Comparison of ENCODE assay signal across 9 mouse cellular contexts in the genomic region with DNA sequence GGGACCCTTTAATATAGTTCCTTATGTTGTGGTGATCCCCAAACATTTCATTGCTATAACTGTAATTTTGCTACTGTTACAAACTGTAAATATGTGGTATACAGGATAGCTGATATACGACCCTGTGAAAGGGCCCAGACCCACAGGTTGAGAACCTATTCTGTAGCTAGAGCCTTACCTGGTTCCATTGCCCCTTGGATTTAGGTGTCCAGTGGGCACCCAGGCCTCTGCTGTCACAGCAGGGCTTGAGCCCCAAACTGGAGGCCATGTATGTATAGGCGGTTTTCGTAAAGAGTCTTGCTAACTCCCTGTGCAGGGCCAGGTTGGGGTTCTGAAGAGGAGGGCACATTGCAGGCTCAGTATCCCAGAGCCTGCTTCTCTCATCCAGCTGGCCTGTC. TPM values are rescaled to one million over a fixed set of nuclear protein-coding genes. Genes with fewer than 3 reads are reported as not detected.
DNase-seq lines count a peak whose midpoint lies in the region; ATAC-seq and TF ChIP-seq lines count a peak whose summit lies in the region.
"Had no signal": no experiment of that assay in that cellular context is flagged by ENCODE, and none has a peak within 500 bp of the region (broad histone marks: within the 10 kb centered on the region; RNA-seq: fewer than 3 reads in every experiment).

No protein-coding gene starts in this region.

- no peaks in the 10 kb centered on the region for H3K27me3 ChIP-seq in E14TG2a.4 (ENCODE audit: insufficient read depth, low read length)
- H3K27me3 ChIP-seq in heart, embryonic 14.5 days (ENCODE audit: control insufficient read depth, insufficient read depth, low read length) = no peaks in the 10 kb centered on the region
- H3K27me3 ChIP-seq in liver, embryonic 15.5 days = no peaks in the 10 kb centered on the region

- DNase-seq in heart, adult 11 months = peak; percentile 93
- DNase-seq in heart, postnatal 25 days (ENCODE audit: low spot score) = no peak
- no peak for DNase-seq in frontal cortex, adult 2 months (ENCODE audit: extremely low spot score in 1 of 2, low spot score in 1 of 2)
- no peak for DNase-seq in kidney, postnatal 10 days
- DNase-seq in layer of hippocampus, postnatal 25 days (ENCODE audit: extremely low spot score in 1 of 2, low spot score in 1 of 2) = no peak

- H3K4me3 ChIP-seq in E14TG2a.4 (replicated peaks; ENCODE audit: low read length) = peak overlapping the region; percentile 85; the same call in 1 of the 2 replicates
- peak overlapping the region in 1 of 2 experiments; percentile 63; a peak in 2 of 4 replicates for H3K4me3 ChIP-seq in heart, embryonic 14.5 days (ENCODE audit: control insufficient read depth in 1 of 2, insufficient read depth in 1 of 2, low read depth in 1 of 2, low read length in 2 of 2)
- peak overlapping the region; percentile 90 for H3K4me3 ChIP-seq in liver, embryonic 15.5 days (replicated peaks)

- H3K27ac ChIP-seq in heart, embryonic 14.5 days (replicated peaks in 1 of 2; ENCODE audit: control insufficient read depth in 1 of 2, insufficient read depth in 1 of 2, low read depth in 2 of 2, low read length in 2 of 2) = no peak overlapping the region
- peak overlapping the region; percentile 80 for H3K27ac ChIP-seq in liver, embryonic 15.5 days (replicated peaks)

- intact Hi-C loops in heart, postnatal 25 days (cut with DNase I) = loop anchor here (10.0 kb wide), 1 partner anchor 852 kb away; a partner anchor contains a TSS

- H3K9ac ChIP-seq in heart, embryonic 14.5 days (ENCODE audit: low read length) = peak overlapping the region; percentile 88
- H3K9ac ChIP-seq in liver, embryonic 15.5 days = peak overlapping the region; percentile 81

- no peaks in the 10 kb centered on the region for H3K9me3 ChIP-seq in E14TG2a.4 (ENCODE audit: low read length)
- no peaks in the 10 kb centered on the region for H3K9me3 ChIP-seq in heart, embryonic 14.5 days (ENCODE audit: control insufficient read depth, low read length)
- no peaks in the 10 kb centered on the region for H3K9me3 ChIP-seq in liver, embryonic 15.5 days (replicated peaks)

- H3K4me2 ChIP-seq in heart, embryonic 14.5 days (ENCODE audit: low read length) = peak overlapping the region; percentile 90
- peak overlapping the region; percentile 95 for H3K4me2 ChIP-seq in liver, embryonic 15.5 days

- TF ChIP-seq CTCF in E14TG2a.4 (conservative IDR thresholded peaks at IDR 0.05; ENCODE audit: low read length) = no peak

- ATAC-seq in heart, embryonic 14.5 days (ENCODE audit: insufficient number of reproducible peaks, insufficient read depth, low FRiP score, low read depth) = no peak
- no peak for ATAC-seq in liver, embryonic 15.5 days (ENCODE audit: insufficient read depth)

- H3K36me3 ChIP-seq in E14TG2a.4 (ENCODE audit: insufficient read depth, low read length) = peaks cover 69% of the 10 kb centered on the region
- H3K36me3 ChIP-seq in heart, embryonic 14.5 days (ENCODE audit: control insufficient read depth, insufficient read depth, low read length) = peaks cover 53% of the 10 kb centered on the region
- peaks cover 49% of the 10 kb centered on the region for H3K36me3 ChIP-seq in liver, embryonic 15.5 days (replicated peaks)

- peaks cover 71% of the 10 kb centered on the region for H3K4me1 ChIP-seq in E14TG2a.4 (replicated peaks; ENCODE audit: low read depth, low read length)
- H3K4me1 ChIP-seq in heart, embryonic 14.5 days (ENCODE audit: control insufficient read depth in 2 of 2, insufficient read depth in 2 of 2, low read length in 2 of 2) = peaks cover 17 to 44% of the 10 kb centered on the region in 2 experiments
- H3K4me1 ChIP-seq in liver, embryonic 15.5 days (replicated peaks) = peaks cover 76% of the 10 kb centered on the region

- 87% methylated on average over 3 of the region's 3 CpGs for WGBS in heart, embryonic 14.5 days
- 74% methylated on average over 3 of the region's 3 CpGs for WGBS in liver, embryonic 15.5 days (ENCODE audit: insufficient replicate concordance)

RNA-seq across cellular contexts. Expression of a gene that starts 1.2 kb away (rescaled TPM):
- 100 to 1,000 TPM; 507 to 553 TPM for total RNA-seq in heart, postnatal 25 days (2021)
- polyA plus RNA-seq in heart, embryonic 14.5 days (2014; fragmentation: Nextera tagmentation; extraction: Ambion mirVana) = 666 and 743 TPM in 2 replicates
- polyA plus RNA-seq in liver, embryonic 15.5 days (2015; fragmentation: Nextera tagmentation; extraction: Ambion mirVana) = 533 and 542 TPM in 2 replicates
- 280 and 304 TPM in 2 replicates for polyA plus RNA-seq in frontal cortex, adult 2 months (2012; rRNA removed)
- 100 to 1,000 TPM; 342 to 393 TPM for total RNA-seq in layer of hippocampus, postnatal 25 days (2021)

RNA-seq across cellular contexts. Expression of a gene that starts 1.3 kb away (rescaled TPM):
- total RNA-seq in heart, postnatal 25 days (2021) = 10 to 100 TPM; 15.8 to 16.7 TPM
- polyA plus RNA-seq in heart, embryonic 14.5 days (2014; fragmentation: Nextera tagmentation; extraction: Ambion mirVana) = 11.9 and 12.5 TPM in 2 replicates
- 10.4 and 13.3 TPM in 2 replicates for polyA plus RNA-seq in liver, embryonic 15.5 days (2015; fragmentation: Nextera tagmentation; extraction: Ambion mirVana)
- polyA plus RNA-seq in frontal cortex, adult 2 months (2012; rRNA removed) = 22.4 and 23.3 TPM in 2 replicates
- 10 to 100 TPM; 33.7 to 34.7 TPM for total RNA-seq in layer of hippocampus, postnatal 25 days (2021)

RNA-seq across cellular contexts. Expression of a gene that starts 4.6 kb away (rescaled TPM):
- under 1 TPM; 0.20 to 0.34 TPM for total RNA-seq in heart, postnatal 25 days (2021)
- 0.16 and 0.31 TPM in 2 replicates for polyA plus RNA-seq in heart, embryonic 14.5 days (2014; fragmentation: Nextera tagmentation; extraction: Ambion mirVana)
- 0.30 and 0.33 TPM in 2 replicates for polyA plus RNA-seq in liver, embryonic 15.5 days (2015; fragmentation: Nextera tagmentation; extraction: Ambion mirVana)
- 0.18 and 0.21 TPM in 2 replicates for polyA plus RNA-seq in frontal cortex, adult 2 months (2012; rRNA removed)
- total RNA-seq in layer of hippocampus, postnatal 25 days (2021) = under 1 TPM; 0.12 to 0.21 TPM

RNA-seq across cellular contexts. Expression of a gene that starts 9.2 kb away (rescaled TPM):
- total RNA-seq in heart, postnatal 25 days (2021) = not detected
- not detected in 2 replicates for polyA plus RNA-seq in heart, embryonic 14.5 days (2014; fragmentation: Nextera tagmentation; extraction: Ambion mirVana)
- not detected in 2 replicates for polyA plus RNA-seq in liver, embryonic 15.5 days (2015; fragmentation: Nextera tagmentation; extraction: Ambion mirVana)
- not detected in 2 replicates for polyA plus RNA-seq in frontal cortex, adult 2 months (2012; rRNA removed)
- not detected for total RNA-seq in layer of hippocampus, postnatal 25 days (2021)
- total RNA-seq: neutrophil, adult 5-6 weeks had no signal

RNA-seq across cellular contexts. Expression of a gene that starts 11.6 kb away (rescaled TPM):
- total RNA-seq in heart, postnatal 25 days (2021) = 100 to 1,000 TPM in 1 of 2 experiments, 10 to 100 TPM in 1; 13.6 to 153 TPM
- 4.5 and 7.3 TPM in 2 replicates for polyA plus RNA-seq in heart, embryonic 14.5 days (2014; fragmentation: Nextera tagmentation; extraction: Ambion mirVana)
- 0.46 and 0.85 TPM in 2 replicates for polyA plus RNA-seq in liver, embryonic 15.5 days (2015; fragmentation: Nextera tagmentation; extraction: Ambion mirVana)
- polyA plus RNA-seq in frontal cortex, adult 2 months (2012; rRNA removed) = 208 and 221 TPM in 2 replicates
- 10 to 100 TPM; 65.3 to 80.4 TPM for total RNA-seq in layer of hippocampus, postnatal 25 days (2021)
